Mouse (Mus musculus) limb, embryonic 12.5 days (tissue): ENCODE results near the gene Mta3. TPM values are rescaled to one million over a fixed set of nuclear protein-coding genes. Genes with fewer than 3 reads are reported as not detected.

ENCODE experiments used
- ATAC-seq: fragments of 200-750 bp; cut with Nextera tagmentation; 2 replicates; pipeline ENCODE4 v1.8.0; 2017; ENCODE audit warnings: low read depth, moderate TSS enrichment; ENCODE audit not compliant: insufficient number of reproducible peaks, insufficient read depth, low FRiP score, low TSS enrichment
- H3K27ac ChIP-seq: fragments of 300-500 bp; sonication (generic); 2 replicates; pipeline ENCODE4 v1.5.1; 2016; ENCODE audit warnings: mild to moderate bottlenecking, moderate library complexity
- H3K27me3 ChIP-seq: fragments of 300-500 bp; sonication (generic); 2 replicates; pipeline ENCODE4 v1.6.1; 2016; ENCODE audit warnings: mild to moderate bottlenecking, moderate library complexity
- H3K36me3 ChIP-seq: fragments of 300-500 bp; sonication (generic); 2 replicates; pipeline ENCODE4 v1.6.1; 2016; ENCODE audit warnings: mild to moderate bottlenecking, moderate library complexity
- H3K4me1 ChIP-seq: fragments of 300-500 bp; sonication (generic); replicated peaks from 2 replicates; pipeline ENCODE4 v1.6.1; 2016
- H3K4me2 ChIP-seq: fragments of 300-500 bp; sonication (generic); 2 replicates; pipeline ENCODE4 v1.6.1; 2016; ENCODE audit warnings: mild to moderate bottlenecking, moderate library complexity
- H3K4me3 ChIP-seq: fragments of 300-500 bp; sonication (generic); replicated peaks from 2 replicates; pipeline ENCODE4 v1.5.1; 2016; ENCODE audit warnings: mild to moderate bottlenecking
- H3K9ac ChIP-seq: fragments of 300-500 bp; sonication (generic); replicated peaks from 2 replicates; pipeline ENCODE4 v1.6.1; 2016; ENCODE audit warnings: mild to moderate bottlenecking, moderate library complexity
- H3K9me3 ChIP-seq: fragments of 300-500 bp; sonication (generic); 2 replicates; pipeline ENCODE4 v1.6.1; 2016; ENCODE audit warnings: mild to moderate bottlenecking, moderate library complexity
- WGBS: fragments of 180-500 bp; shearing (Covaris S2); methylation state at CpG from one replicate; pipeline ENCODE4 v1.1.7; 2016; 5-methylcytosine and 5-hydroxymethylcytosine counted together
- polyA plus RNA-seq: library from polyadenylated mRNA; unstranded; fragments of >200 nt; fragmentation: Nextera tagmentation; extraction: Ambion mirVana; gene quantifications from 2 replicates; pipeline ENCODE4 v1.2.1, GENCODE M21; 2016

Gene Mta3
- polyA plus RNA-seq, 1 experiment from 2014 or later = 46.2 TPM

- no peak for ATAC-seq
- Histone ChIP-seq H3K9ac (no peak overlapping the region), H3K4me3 (no peak overlapping the region), H3K9me3 (no peaks in the 10 kb centered on the region), H3K4me2 (no peak overlapping the region), H3K36me3 (no peaks in the 10 kb centered on the region), H3K27ac (no peak overlapping the region), H3K27me3 (no peaks in the 10 kb centered on the region), H3K4me1 (no peaks in the 10 kb centered on the region)
- 76% methylated on average over 4 of the region's 4 CpGs for WGBS
Observed at GRCm38 (mm10) chr17:83691379-83691778, 14.6 kb upstream of the Mta3 start.

- ATAC-seq = no peak
- no peak overlapping the region for H3K27ac ChIP-seq
- no peaks in the 10 kb centered on the region for H3K9me3 ChIP-seq
- no peak overlapping the region for H3K4me2 ChIP-seq
- WGBS = 75% methylated on average over 9 of the region's 9 CpGs
- H3K36me3 ChIP-seq = no peaks in the 10 kb centered on the region
- no peaks in the 10 kb centered on the region for H3K4me1 ChIP-seq
- no peaks in the 10 kb centered on the region for H3K27me3 ChIP-seq
- no peak overlapping the region for H3K4me3 ChIP-seq
- no peak overlapping the region for H3K9ac ChIP-seq
Observed at GRCm38 (mm10) chr17:83693941-83694340, 12.0 kb upstream of the Mta3 start.

GRCm38 (mm10) chr17:83695785-83696184, 10.2 kb upstream of the Mta3 start:
- no peak overlapping the region for H3K4me3 ChIP-seq
- no peaks in the 10 kb centered on the region for H3K4me1 ChIP-seq
- 72% methylated on average over 2 of the region's 2 CpGs for WGBS
- no peak overlapping the region for H3K9ac ChIP-seq
- H3K4me2 ChIP-seq = no peak overlapping the region
- no peaks in the 10 kb centered on the region for H3K27me3 ChIP-seq
- no peaks in the 10 kb centered on the region for H3K9me3 ChIP-seq
- H3K36me3 ChIP-seq = no peaks in the 10 kb centered on the region
- H3K27ac ChIP-seq = no peak overlapping the region
- ATAC-seq = no peak

- 83% methylated on average over 8 of the region's 8 CpGs for WGBS
- no peak overlapping the region for H3K27ac ChIP-seq
- H3K4me2 ChIP-seq = no peak overlapping the region
- H3K4me3 ChIP-seq = no peak overlapping the region
- no peaks in the 10 kb centered on the region for H3K4me1 ChIP-seq
- H3K36me3 ChIP-seq = no peaks in the 10 kb centered on the region
- ATAC-seq = no peak
- H3K9ac ChIP-seq = no peak overlapping the region
- H3K27me3 ChIP-seq = no peaks in the 10 kb centered on the region
- H3K9me3 ChIP-seq = no peaks in the 10 kb centered on the region
Observed at GRCm38 (mm10) chr17:83699062-83699724, 6.8 kb upstream of the Mta3 start.

GRCm38 (mm10) chr17:83700125-83700524, 5.8 kb upstream of the Mta3 start:
- no peaks in the 10 kb centered on the region for H3K9me3 ChIP-seq
- H3K4me2 ChIP-seq = no peak overlapping the region
- H3K4me3 ChIP-seq = no peak overlapping the region
- H3K9ac ChIP-seq = no peak overlapping the region
- no peaks in the 10 kb centered on the region for H3K4me1 ChIP-seq
- H3K27me3 ChIP-seq = no peaks in the 10 kb centered on the region
- 84% methylated on average over 9 of the region's 9 CpGs for WGBS
- H3K36me3 ChIP-seq = no peaks in the 10 kb centered on the region
- ATAC-seq = no peak
- H3K27ac ChIP-seq = no peak overlapping the region

- Histone ChIP-seq H3K36me3 (peaks cover 9% of the 10 kb centered on the region), H3K9me3 (no peaks in the 10 kb centered on the region), H3K4me2 (no peak overlapping the region), H3K4me3 (no peak overlapping the region), H3K4me1 (peaks cover 21% of the 10 kb centered on the region), H3K27ac (no peak overlapping the region), H3K9ac (no peak overlapping the region), H3K27me3 (no peaks in the 10 kb centered on the region)
- 89% methylated on average over 5 of the region's 5 CpGs for WGBS
- no peak for ATAC-seq
Observed at GRCm38 (mm10) chr17:83704469-83704868, 1.5 kb upstream of the Mta3 start.

GRCm38 (mm10) chr17:83705352-83706115, 429 bp upstream of the Mta3 start:
- Histone ChIP-seq H3K27ac (peak overlapping the region; percentile 97), H3K9me3 (no peaks in the 10 kb centered on the region), H3K27me3 (no peaks in the 10 kb centered on the region), H3K9ac (peak overlapping the region; percentile 95), H3K4me3 (peak overlapping the region; percentile 83), H3K36me3 (peaks cover 18% of the 10 kb centered on the region), H3K4me2 (peak overlapping the region; percentile 82), H3K4me1 (peaks cover 21% of the 10 kb centered on the region)
- peak; percentile 68 for ATAC-seq
- 2% methylated on average over 30 of the region's 38 CpGs for WGBS

- Histone ChIP-seq H3K4me1 (peaks cover 21% of the 10 kb centered on the region), H3K27ac (peak overlapping the region; percentile 97), H3K4me2 (peak overlapping the region; percentile 82), H3K4me3 (peak overlapping the region; percentile 83), H3K9me3 (no peaks in the 10 kb centered on the region), H3K9ac (peak overlapping the region; percentile 95), H3K36me3 (peaks cover 27% of the 10 kb centered on the region), H3K27me3 (no peaks in the 10 kb centered on the region)
- 2% methylated on average over 19 of the region's 19 CpGs for WGBS
- peak; percentile 78 for ATAC-seq
Observed at GRCm38 (mm10) chr17:83706594-83707126, 697 bp downstream of the Mta3 start.

- Histone ChIP-seq H3K27ac (peak overlapping the region; percentile 97), H3K27me3 (no peaks in the 10 kb centered on the region), H3K4me1 (peaks cover 21% of the 10 kb centered on the region), H3K9ac (no peak overlapping the region), H3K9me3 (no peaks in the 10 kb centered on the region), H3K4me2 (peak overlapping the region; percentile 82), H3K4me3 (no peak overlapping the region), H3K36me3 (peaks cover 34% of the 10 kb centered on the region)
- no peak for ATAC-seq
- WGBS = 88% methylated on average over 4 of the region's 4 CpGs
Observed at GRCm38 (mm10) chr17:83707372-83707771, 1.4 kb downstream of the Mta3 start.

GRCm38 (mm10) chr17:83707846-83708245, 1.9 kb downstream of the Mta3 start:
- Histone ChIP-seq H3K9me3 (no peaks in the 10 kb centered on the region), H3K27ac (no peak overlapping the region), H3K36me3 (peaks cover 39% of the 10 kb centered on the region), H3K4me2 (no peak overlapping the region), H3K4me1 (peaks cover 21% of the 10 kb centered on the region), H3K27me3 (no peaks in the 10 kb centered on the region), H3K4me3 (no peak overlapping the region), H3K9ac (no peak overlapping the region)
- 93% methylated on average over 6 of the region's 6 CpGs for WGBS
- no peak for ATAC-seq

- no peak for ATAC-seq
- Histone ChIP-seq H3K9me3 (no peaks in the 10 kb centered on the region), H3K4me2 (no peak overlapping the region), H3K9ac (no peak overlapping the region), H3K36me3 (peaks cover 41% of the 10 kb centered on the region), H3K4me1 (peaks cover 21% of the 10 kb centered on the region), H3K4me3 (no peak overlapping the region), H3K27ac (no peak overlapping the region), H3K27me3 (no peaks in the 10 kb centered on the region)
- 91% methylated on average over 10 of the region's 10 CpGs for WGBS
Observed at GRCm38 (mm10) chr17:83708256-83708655, 2.3 kb downstream of the Mta3 start.
